Mouse (Mus musculus): ENCODE measurements around the gene Ppp1r27. TPM values are rescaled to one million over a fixed set of nuclear protein-coding genes. Genes with fewer than 3 reads are reported as not detected.
"Not testable (repeated sequence)": the region's sequence is repeated elsewhere in the genome, so short reads cannot be mapped to it uniquely, and the experiment has no call there.

Ppp1r27 gene
- polyA plus RNA-seq, 1 experiment from 2014 or later, result 0.57 TPM

GRCm38 (mm10) chr11:120568324-120568723 is 17.4 kb upstream of the Ppp1r27 start:
- WGBS, result 95% methylated on average over 6 of the region's 6 CpGs
- H3K9ac ChIP-seq (replicated peaks; ENCODE audit: low read length), result 0 out of 2 replicates have a peak overlapping the region, but pooled peaks have one; percentile 22
- no peak overlapping the region for H3K4me3 ChIP-seq (ENCODE audit: low read length)
- no peak overlapping the region for H3K4me2 ChIP-seq (replicated peaks; ENCODE audit: low read depth, low read length)
- no peak overlapping the region for H3K27ac ChIP-seq (ENCODE audit: low read length)
- no peak for ATAC-seq (ENCODE audit: low FRiP score, low TSS enrichment)
- H3K36me3 ChIP-seq (ENCODE audit: insufficient read depth, low read length), result peaks cover 70% of the 10 kb centered on the region
- H3K27me3 ChIP-seq (ENCODE audit: insufficient read depth, low read length), result no peaks in the 10 kb centered on the region
- H3K9me3 ChIP-seq (ENCODE audit: low read length), result no peaks in the 10 kb centered on the region
- H3K4me1 ChIP-seq (ENCODE audit: insufficient read depth, low read length), result peaks cover 16% of the 10 kb centered on the region

GRCm38 (mm10) chr11:120565114-120565513 is 14.2 kb upstream of the Ppp1r27 start:
- H3K27me3 ChIP-seq (ENCODE audit: insufficient read depth, low read length), result no peaks in the 10 kb centered on the region
- H3K36me3 ChIP-seq (ENCODE audit: insufficient read depth, low read length), result peaks cover 89% of the 10 kb centered on the region
- H3K9me3 ChIP-seq (ENCODE audit: low read length), result no peaks in the 10 kb centered on the region
- 82% methylated on average over 9 of the region's 9 CpGs for WGBS
- no peak overlapping the region for H3K27ac ChIP-seq (ENCODE audit: low read length)
- 0 out of 2 replicates have a peak, but pooled peaks cover 5% of the 10 kb centered on the region for H3K4me1 ChIP-seq (ENCODE audit: insufficient read depth, low read length)
- no peak for ATAC-seq (ENCODE audit: low FRiP score, low TSS enrichment)
- no peak overlapping the region for H3K4me3 ChIP-seq (ENCODE audit: low read length)
- no peak overlapping the region for H3K9ac ChIP-seq (replicated peaks; ENCODE audit: low read length)
- no peak overlapping the region for H3K4me2 ChIP-seq (replicated peaks; ENCODE audit: low read depth, low read length)

DNA sequence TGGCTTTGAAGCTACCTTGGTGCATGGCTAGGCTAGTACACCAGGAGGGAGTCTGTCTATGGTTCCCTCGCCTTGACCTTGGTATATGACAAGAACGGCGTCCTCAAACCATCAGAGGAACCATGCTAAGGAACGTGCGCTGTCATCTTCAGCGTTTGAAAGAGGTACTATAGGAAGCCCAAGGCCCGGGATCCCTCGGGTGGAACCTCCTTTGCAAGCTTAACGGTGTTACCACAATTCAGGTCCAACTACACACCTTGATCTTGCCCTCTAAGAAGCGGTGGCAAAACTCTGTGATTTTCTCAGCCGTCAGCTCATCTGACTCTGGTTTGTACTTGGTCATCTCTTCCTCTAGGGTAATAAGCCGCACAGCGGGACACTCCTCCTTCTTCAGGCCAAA is 12.0 kb upstream of the Ppp1r27 start:
- Histone ChIP-seq H3K27me3 (ENCODE audit: insufficient read depth, low read length) (no peaks in the 10 kb centered on the region), H3K27ac (ENCODE audit: low read length) (no peak overlapping the region), H3K9ac (replicated peaks; ENCODE audit: low read length) (no peak overlapping the region), H3K9me3 (ENCODE audit: low read length) (no peaks in the 10 kb centered on the region), H3K4me3 (ENCODE audit: low read length) (no peak overlapping the region), H3K4me2 (replicated peaks; ENCODE audit: low read depth, low read length) (no peak overlapping the region), H3K4me1 (ENCODE audit: insufficient read depth, low read length) (0 out of 2 replicates have a peak, but pooled peaks cover 2% of the 10 kb centered on the region), H3K36me3 (ENCODE audit: insufficient read depth, low read length) (peaks cover 91% of the 10 kb centered on the region)
- WGBS, result 96% methylated on average over 13 of the region's 13 CpGs
- no peak for ATAC-seq (ENCODE audit: low FRiP score, low TSS enrichment)

DNA sequence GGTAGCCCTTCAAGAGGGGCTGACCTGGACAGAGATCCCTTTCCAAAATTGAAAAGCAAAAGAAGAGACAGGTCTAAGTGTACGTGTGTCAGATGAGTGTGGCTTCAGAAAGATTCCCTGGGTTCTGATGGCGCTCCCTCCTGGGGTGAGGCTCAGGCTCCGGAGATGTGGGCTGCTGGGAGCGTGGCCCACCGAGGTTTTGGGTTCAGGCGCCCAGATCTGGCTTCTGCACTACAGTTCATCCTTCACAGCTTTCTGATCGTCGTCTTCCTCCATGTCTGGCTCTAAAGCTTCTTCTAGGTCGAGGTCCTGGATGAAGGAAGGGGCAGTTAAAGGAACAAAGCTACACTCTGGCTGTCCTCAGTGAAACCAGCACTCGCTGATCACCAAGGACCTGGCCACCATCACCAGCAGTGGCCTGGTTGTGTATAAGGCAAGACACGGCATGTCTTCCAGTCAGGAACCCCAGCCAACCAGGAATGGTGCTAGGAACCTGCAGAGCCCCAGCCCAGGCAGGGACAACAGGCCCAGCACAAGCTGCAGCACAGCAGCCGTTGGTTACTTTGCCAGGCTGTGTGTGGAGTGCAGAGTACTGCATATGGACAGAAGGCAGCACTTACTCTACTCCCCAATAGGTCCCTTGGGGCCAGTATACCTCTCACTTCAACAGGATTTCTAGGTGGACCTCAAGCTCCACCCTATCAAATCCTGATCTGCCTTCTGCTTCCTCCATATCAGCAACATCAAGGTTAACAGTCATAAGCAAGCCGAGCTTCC is 10.2 kb upstream of the Ppp1r27 start:
- 92% methylated on average over 13 of the region's 13 CpGs for WGBS
- H3K9ac ChIP-seq (replicated peaks; ENCODE audit: low read length), result no peak overlapping the region
- H3K4me1 ChIP-seq (ENCODE audit: insufficient read depth, low read length), result no peaks in the 10 kb centered on the region
- ATAC-seq (ENCODE audit: low FRiP score, low TSS enrichment), result no peak
- no peak overlapping the region for H3K27ac ChIP-seq (ENCODE audit: low read length)
- H3K4me3 ChIP-seq (ENCODE audit: low read length), result no peak overlapping the region
- no peak overlapping the region for H3K4me2 ChIP-seq (replicated peaks; ENCODE audit: low read depth, low read length)
- H3K9me3 ChIP-seq (ENCODE audit: low read length), result 0 out of 2 replicates have a peak, but pooled peaks cover 5% of the 10 kb centered on the region
- H3K27me3 ChIP-seq (ENCODE audit: insufficient read depth, low read length), result no peaks in the 10 kb centered on the region
- peaks cover 73% of the 10 kb centered on the region for H3K36me3 ChIP-seq (ENCODE audit: insufficient read depth, low read length)

- H3K9me3 ChIP-seq (ENCODE audit: low read length); H3K27me3 ChIP-seq (ENCODE audit: insufficient read depth, low read length); H3K4me2 ChIP-seq (replicated peaks; ENCODE audit: low read depth, low read length); H3K4me3 ChIP-seq (ENCODE audit: low read length); H3K27ac ChIP-seq (ENCODE audit: low read length); H3K9ac ChIP-seq (replicated peaks; ENCODE audit: low read length); ATAC-seq (ENCODE audit: low FRiP score, low TSS enrichment); H3K4me1 ChIP-seq (ENCODE audit: insufficient read depth, low read length): not testable (repeated sequence)
- WGBS, result 90% methylated on average over 6 of the region's 6 CpGs
- H3K36me3 ChIP-seq (ENCODE audit: insufficient read depth, low read length), result peaks cover 52% of the 10 kb centered on the region
These were observed 7.9 kb upstream of the Ppp1r27 start for GRCm38 (mm10) chr11:120558843-120559242.

DNA sequence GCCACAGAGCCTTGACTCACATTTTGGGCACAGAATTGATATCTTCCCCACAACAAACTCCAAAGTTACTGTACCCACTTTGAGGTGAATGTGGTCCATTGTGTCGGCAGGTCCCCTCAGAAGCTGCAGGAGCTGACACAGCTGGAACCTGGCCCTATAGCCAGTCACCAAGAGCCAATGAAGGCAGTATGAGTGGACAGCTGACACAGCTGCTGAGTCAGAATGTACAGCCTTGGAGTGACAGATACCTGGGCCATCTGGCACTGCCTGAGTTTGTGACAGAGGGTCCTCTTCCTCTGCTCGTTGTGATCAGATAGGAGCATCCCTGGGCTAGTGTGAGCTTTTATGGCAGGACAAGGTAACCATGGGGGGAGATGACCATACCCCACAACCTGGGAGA is 4.3 kb upstream of the Ppp1r27 start:
- Histone ChIP-seq H3K9me3 (ENCODE audit: low read length) (0 out of 2 replicates have a peak, but pooled peaks cover 5% of the 10 kb centered on the region), H3K4me3 (ENCODE audit: low read length) (no peak overlapping the region), H3K27ac (ENCODE audit: low read length) (no peak overlapping the region), H3K36me3 (ENCODE audit: insufficient read depth, low read length) (peaks cover 16% of the 10 kb centered on the region), H3K4me1 (ENCODE audit: insufficient read depth, low read length) (peaks cover under 1% of the 10 kb centered on the region; the same call in 1 of the 2 replicates), H3K27me3 (ENCODE audit: insufficient read depth, low read length) (no peaks in the 10 kb centered on the region), H3K9ac (replicated peaks; ENCODE audit: low read length) (no peak overlapping the region), H3K4me2 (replicated peaks; ENCODE audit: low read depth, low read length) (no peak overlapping the region)
- no peak for ATAC-seq (ENCODE audit: low FRiP score, low TSS enrichment)
- WGBS, result 66% methylated on average over 2 of the region's 2 CpGs

GRCm38 (mm10) chr11:120554834-120555233 is 3.9 kb upstream of the Ppp1r27 start:
- WGBS, result 80% methylated on average over 7 of the region's 7 CpGs
- H3K36me3 ChIP-seq (ENCODE audit: insufficient read depth, low read length), result peaks cover 11% of the 10 kb centered on the region
- ATAC-seq (ENCODE audit: low FRiP score, low TSS enrichment), result no peak
- H3K4me2 ChIP-seq (replicated peaks; ENCODE audit: low read depth, low read length), result no peak overlapping the region
- 0 out of 2 replicates have a peak, but pooled peaks cover 5% of the 10 kb centered on the region for H3K9me3 ChIP-seq (ENCODE audit: low read length)
- no peak overlapping the region for H3K4me3 ChIP-seq (ENCODE audit: low read length)
- H3K27ac ChIP-seq (ENCODE audit: low read length), result no peak overlapping the region
- H3K4me1 ChIP-seq (ENCODE audit: insufficient read depth, low read length), result peaks cover 4% of the 10 kb centered on the region
- H3K27me3 ChIP-seq (ENCODE audit: insufficient read depth, low read length), result no peaks in the 10 kb centered on the region
- no peak overlapping the region for H3K9ac ChIP-seq (replicated peaks; ENCODE audit: low read length)

- no peak overlapping the region for H3K4me3 ChIP-seq (ENCODE audit: low read length)
- no peaks in the 10 kb centered on the region for H3K27me3 ChIP-seq (ENCODE audit: insufficient read depth, low read length)
- H3K4me1 ChIP-seq (ENCODE audit: insufficient read depth, low read length), result peaks cover 16% of the 10 kb centered on the region
- no peak overlapping the region for H3K4me2 ChIP-seq (replicated peaks; ENCODE audit: low read depth, low read length)
- 0 out of 2 replicates have a peak, but pooled peaks cover 5% of the 10 kb centered on the region for H3K9me3 ChIP-seq (ENCODE audit: low read length)
- H3K36me3 ChIP-seq (ENCODE audit: insufficient read depth, low read length), result no peaks in the 10 kb centered on the region
- no peak overlapping the region for H3K27ac ChIP-seq (ENCODE audit: low read length)
- no peak overlapping the region for H3K9ac ChIP-seq (replicated peaks; ENCODE audit: low read length)
- 72% methylated on average over 5 of the region's 5 CpGs for WGBS
- no peak for ATAC-seq (ENCODE audit: low FRiP score, low TSS enrichment)
These were observed 1.8 kb upstream of the Ppp1r27 start for GRCm38 (mm10) chr11:120552736-120553135.

DNA sequence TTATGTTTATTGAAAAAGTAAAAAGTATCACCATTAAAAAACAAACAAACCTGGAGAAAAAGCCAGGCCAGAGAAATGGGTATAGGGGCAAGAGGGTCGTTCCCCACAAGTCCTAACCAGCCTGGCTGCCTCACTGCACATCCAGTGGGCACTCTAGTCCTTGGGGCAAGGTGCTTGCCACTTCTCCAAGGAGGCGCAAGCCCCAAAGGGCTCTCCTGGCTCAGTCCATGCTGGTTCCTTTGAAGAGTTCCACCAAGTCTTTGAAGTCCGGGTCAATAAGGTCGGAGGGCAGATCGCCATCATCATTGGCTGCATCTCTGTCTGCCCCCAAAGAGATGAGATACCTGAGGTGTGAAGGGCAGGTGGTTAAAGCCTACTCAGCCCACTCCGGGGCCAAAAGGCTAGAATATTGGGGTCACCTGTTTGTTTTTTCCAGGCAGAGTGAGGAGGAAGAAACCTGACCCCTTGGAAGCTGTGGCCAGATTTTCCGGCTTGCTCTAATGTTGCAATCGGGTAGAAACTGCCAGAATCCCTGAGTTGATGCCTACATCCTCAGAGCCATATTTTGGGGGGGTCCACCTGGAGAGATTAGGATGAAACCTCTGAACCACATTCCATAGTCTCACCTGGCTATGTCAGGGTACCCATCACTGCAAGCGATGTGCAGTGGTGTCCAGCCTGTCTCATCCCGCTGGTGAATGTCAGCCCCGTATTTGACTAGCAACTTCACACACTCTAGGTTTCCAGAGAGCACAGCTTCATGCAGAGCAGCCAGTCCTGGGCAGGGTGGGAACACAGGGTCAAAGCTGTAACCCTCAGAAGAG is 734 bp downstream of the Ppp1r27 start:
- Histone ChIP-seq H3K9me3 (ENCODE audit: low read length) (no peaks in the 10 kb centered on the region), H3K4me3 (ENCODE audit: low read length) (peak overlapping the region; percentile 95), H3K27ac (ENCODE audit: low read length) (peak overlapping the region; percentile 96), H3K36me3 (ENCODE audit: insufficient read depth, low read length) (no peaks in the 10 kb centered on the region), H3K4me1 (ENCODE audit: insufficient read depth, low read length) (peaks cover 29% of the 10 kb centered on the region), H3K4me2 (replicated peaks; ENCODE audit: low read depth, low read length) (peak overlapping the region; percentile 95), H3K9ac (replicated peaks; ENCODE audit: low read length) (peak overlapping the region; percentile 97), H3K27me3 (ENCODE audit: insufficient read depth, low read length) (no peaks in the 10 kb centered on the region)
- WGBS, result 49% methylated on average over 11 of the region's 11 CpGs
- ATAC-seq (ENCODE audit: low FRiP score, low TSS enrichment), result peak; percentile 54; the same call in 1 of the 2 replicates
